Mouse (Mus musculus) hindbrain, embryonic 15.5 days (tissue): Measurements from ENCODE around the gene Trim46. TPM values are rescaled to one million over a fixed set of nuclear protein-coding genes. Genes with fewer than 3 reads are reported as not detected.
"Not testable (repeated sequence)": the region's sequence is repeated elsewhere in the genome, so short reads cannot be mapped to it uniquely, and the experiment has no call there.

Experiments used
- ATAC-seq: fragments of 200-750 bp; cut with Nextera tagmentation; 2 replicates; pipeline ENCODE4 v1.8.0; 2017; ENCODE audit warnings: low read depth, moderate number of reproducible peaks, moderate TSS enrichment; ENCODE audit not compliant: low FRiP score
- H3K27ac ChIP-seq: fragments of 300-500 bp; sonication (generic); replicated peaks from 2 replicates; pipeline ENCODE4 v1.5.1; 2015; ENCODE audit warnings: mild to moderate bottlenecking, inconsistent platforms
- H3K27me3 ChIP-seq: fragments of 300-500 bp; sonication (generic); 2 replicates; pipeline ENCODE4 v1.6.1; 2015; ENCODE audit warnings: control low read depth, inconsistent platforms
- H3K36me3 ChIP-seq: fragments of 300-500 bp; sonication (generic); 2 replicates; pipeline ENCODE4 v1.6.1; 2015; ENCODE audit warnings: control low read depth, inconsistent platforms
- H3K4me1 ChIP-seq: fragments of 300-500 bp; sonication (generic); replicated peaks from 2 replicates; pipeline ENCODE4 v1.6.1; 2015; ENCODE audit warnings: control low read depth, inconsistent platforms
- H3K4me2 ChIP-seq: fragments of 300-500 bp; sonication (generic); 2 replicates; pipeline ENCODE4 v1.6.1; 2015; ENCODE audit warnings: moderate library complexity, mild to moderate bottlenecking, inconsistent platforms
- H3K4me3 ChIP-seq: fragments of 300-500 bp; sonication (generic); 2 replicates; pipeline ENCODE4 v1.5.1; 2015; ENCODE audit warnings: mild to moderate bottlenecking, inconsistent platforms
- H3K9ac ChIP-seq: fragments of 300-500 bp; sonication (generic); 2 replicates; pipeline ENCODE4 v1.6.1; 2015; ENCODE audit warnings: inconsistent platforms
- H3K9me3 ChIP-seq: fragments of 300-500 bp; sonication (generic); 2 replicates; pipeline ENCODE4 v1.6.1; 2016; ENCODE audit warnings: control low read depth, inconsistent platforms
- WGBS: fragments of 180-500 bp; shearing (Covaris S2); methylation state at CpG from one replicate; pipeline ENCODE4 v1.1.7; 2015; 5-methylcytosine and 5-hydroxymethylcytosine counted together
- polyA plus RNA-seq: library from polyadenylated mRNA; unstranded; fragments of >200 nt; fragmentation: Nextera tagmentation; extraction: Ambion mirVana; gene quantifications from 2 replicates; pipeline ENCODE4 v1.2.1, GENCODE M21; 2015

Gene Trim46
- polyA plus RNA-seq, 1 experiment from 2014 or later, result 81.6 TPM

DNA sequence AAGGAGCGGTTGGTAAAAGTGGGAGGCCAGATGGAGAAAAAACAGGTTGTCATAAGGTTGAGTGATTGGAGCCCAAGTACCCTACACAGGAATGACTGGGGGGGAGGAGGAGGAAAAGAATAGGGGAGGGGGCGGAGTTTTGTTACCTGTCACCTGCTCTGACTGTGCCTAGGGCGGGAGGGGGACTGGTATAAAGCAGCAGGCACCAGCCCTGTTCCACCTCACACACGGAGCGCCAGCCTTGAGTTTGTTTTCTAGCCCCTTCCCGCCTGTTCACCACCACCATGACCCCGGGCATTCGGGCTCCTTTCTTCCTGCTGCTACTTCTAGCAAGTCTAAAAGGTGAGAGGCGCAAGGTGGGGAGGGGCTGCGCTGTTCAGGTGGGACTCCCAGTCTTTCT lies 17.3 kb downstream of the Trim46 start, which contains the start of gene Muc1:
Muc1 (plus strand) TSS at position 222 of the 400 bp plus-strand sequence.
- peaks cover 51% of the 10 kb centered on the region for H3K4me1 ChIP-seq
- H3K4me3 ChIP-seq, result peak within 1 kb of the TSS; percentile 41

DNA sequence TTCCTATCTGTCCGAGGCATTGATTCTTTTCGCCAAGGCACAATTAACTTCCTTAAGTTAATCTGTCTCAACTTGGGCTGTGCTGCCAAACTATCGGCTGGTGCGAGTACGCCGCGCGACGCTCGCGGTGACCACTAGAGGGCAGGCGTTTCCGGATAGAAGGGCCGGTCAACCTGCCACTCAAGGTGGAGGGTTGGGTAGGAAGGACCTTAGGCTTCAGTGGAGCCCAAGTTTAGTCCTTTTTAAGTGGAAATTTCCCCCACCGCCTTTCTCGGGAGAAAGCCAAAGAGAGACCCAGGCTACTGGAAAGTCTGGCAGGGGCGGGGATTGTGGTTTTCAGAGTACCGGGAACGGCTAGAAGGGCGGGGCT lies 17.9 kb downstream of the Trim46 start:
- Histone ChIP-seq H3K4me2 (peak overlapping the region; percentile 67), H3K27ac (peak overlapping the region; percentile 84), H3K36me3 (no peaks in the 10 kb centered on the region), H3K9ac (peak overlapping the region; percentile 19; the same call in 1 of the 2 replicates), H3K9me3 (no peaks in the 10 kb centered on the region), H3K4me1 (peaks cover 56% of the 10 kb centered on the region), H3K27me3 (no peaks in the 10 kb centered on the region), H3K4me3 (peak overlapping the region; percentile 41)
- WGBS, result under 1% methylated on average over 20 of the region's 20 CpGs
- peak; percentile 40 for ATAC-seq

More for the DNA sequence above, 17.3 kb downstream of the Trim46 start, which contains the start of gene Muc1:
- Histone ChIP-seq H3K36me3 (peaks cover 5% of the 10 kb centered on the region; the same call in 1 of the 2 replicates), H3K27ac (peak within 1 kb of the TSS; percentile 84), H3K9me3 (no peaks in the 10 kb centered on the region), H3K4me2 (peak within 1 kb of the TSS; percentile 67), H3K9ac (peak within 1 kb of the TSS; percentile 30; the same call in 1 of the 2 replicates), H3K27me3 (no peaks in the 10 kb centered on the region)
- no peak for ATAC-seq
- WGBS, result 39% methylated on average over 10 of the region's 10 CpGs

DNA sequence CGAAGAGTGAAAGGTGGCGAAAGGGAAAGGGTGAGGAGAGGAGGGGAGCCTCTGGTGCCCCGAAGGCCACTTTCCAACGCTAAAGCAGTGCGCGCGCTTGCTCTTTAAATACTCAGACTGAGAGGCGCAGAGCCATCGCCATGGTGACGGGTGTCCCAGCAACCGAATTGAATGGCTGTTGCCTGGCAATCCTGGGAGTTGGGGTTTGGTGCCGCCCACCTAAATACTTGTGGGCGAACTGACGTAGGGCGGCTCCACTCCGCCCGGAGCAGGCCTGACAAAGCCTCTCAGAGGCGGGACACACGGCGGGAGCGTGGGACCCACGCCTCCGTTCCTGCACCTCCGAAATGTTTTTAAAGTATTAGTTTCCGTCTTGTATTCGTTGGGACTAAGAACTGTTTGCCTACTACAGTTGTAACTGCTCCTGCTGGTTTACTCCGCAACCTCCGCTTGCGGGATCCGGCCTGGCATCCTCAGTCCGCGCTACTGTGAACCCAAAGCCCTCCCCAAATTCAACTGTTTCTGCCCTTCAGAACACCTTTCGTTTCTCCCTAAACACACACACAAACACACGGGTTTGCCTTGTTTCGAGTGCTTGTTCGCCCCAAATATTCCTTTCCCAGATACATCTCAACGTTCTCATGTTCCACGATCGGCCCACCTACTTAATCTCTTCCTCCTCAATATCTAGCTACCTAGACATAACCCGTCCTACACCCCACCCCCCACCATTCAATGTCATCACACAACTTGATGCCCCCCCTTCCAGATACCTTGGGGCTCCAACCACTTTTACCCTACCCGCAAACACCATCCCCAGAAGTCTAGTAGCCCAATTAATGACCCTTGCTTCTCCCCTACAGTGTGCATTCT lies 18.6 kb downstream of the Trim46 start:
- Histone ChIP-seq H3K27ac (peak overlapping the region; percentile 84), H3K36me3 (no peaks in the 10 kb centered on the region), H3K27me3 (no peaks in the 10 kb centered on the region), H3K9ac (peak overlapping the region; percentile 46), H3K9me3 (no peaks in the 10 kb centered on the region), H3K4me1 (peaks cover 56% of the 10 kb centered on the region), H3K4me3 (peak overlapping the region; percentile 41), H3K4me2 (peak overlapping the region; percentile 67)
- peak; percentile 80 for ATAC-seq
- 3% methylated on average over 41 of the region's 41 CpGs for WGBS

DNA sequence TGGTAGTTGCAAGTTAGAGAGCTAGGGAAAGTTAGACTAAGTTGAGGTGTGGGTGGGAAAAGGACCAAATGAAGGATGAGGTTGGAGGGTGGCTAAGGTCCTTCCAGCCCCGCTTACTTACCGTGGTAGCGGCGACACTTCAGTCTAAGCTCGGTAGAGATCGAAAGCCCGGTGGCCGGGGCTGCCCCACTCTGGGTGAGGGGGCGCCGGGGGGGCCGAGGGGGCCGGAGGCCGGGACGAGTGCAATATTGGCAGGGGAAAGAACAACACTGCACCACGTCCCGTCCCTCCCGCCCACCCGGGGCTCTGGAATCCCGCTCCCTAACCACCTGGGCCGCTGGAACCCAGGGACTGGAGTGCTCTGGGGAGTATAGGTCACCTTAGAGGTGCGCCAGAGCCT lies 19.2 kb downstream of the Trim46 start, which contains the start of gene Mtx1:
Mtx1 (minus strand) TSS at position 189 of the 400 bp plus-strand sequence.
- peak within 1 kb of the TSS; percentile 46 for H3K9ac ChIP-seq
- no peaks in the 10 kb centered on the region for H3K36me3 ChIP-seq
- ATAC-seq, result no peak
- H3K4me2 ChIP-seq, result peak within 1 kb of the TSS; percentile 67
- H3K4me1 ChIP-seq, result peaks cover 56% of the 10 kb centered on the region
- 2% methylated on average over 21 of the region's 21 CpGs for WGBS
- H3K4me3 ChIP-seq, result peak within 1 kb of the TSS; percentile 41
- H3K27ac ChIP-seq, result peak within 1 kb of the TSS; percentile 84
- no peaks in the 10 kb centered on the region for H3K27me3 ChIP-seq
- no peaks in the 10 kb centered on the region for H3K9me3 ChIP-seq

DNA sequence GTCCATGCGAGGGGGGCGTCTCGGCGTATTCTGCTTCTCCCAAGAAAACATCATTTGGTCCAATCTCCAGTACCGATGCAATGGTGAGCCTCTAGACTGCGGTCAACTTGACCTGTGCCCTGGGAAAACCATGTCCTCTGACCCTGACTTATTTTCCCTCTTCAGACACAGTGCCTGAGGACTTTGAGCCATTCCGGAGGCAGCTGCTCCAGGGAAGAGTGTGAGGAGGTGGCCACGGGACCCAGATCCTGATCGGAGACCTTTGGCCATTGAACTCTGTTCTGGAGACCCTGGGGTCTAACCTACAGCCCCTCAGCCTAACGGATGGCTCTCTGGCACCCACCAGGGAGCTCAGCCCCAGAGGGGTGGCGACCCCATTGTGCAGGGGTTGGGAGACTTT lies 19.7 kb downstream of the Trim46 start:
- Histone ChIP-seq H3K9me3 (no peaks in the 10 kb centered on the region), H3K36me3 (no peaks in the 10 kb centered on the region), H3K9ac (peak overlapping the region; percentile 46), H3K27ac (peak overlapping the region; percentile 84), H3K27me3 (no peaks in the 10 kb centered on the region), H3K4me2 (peak overlapping the region; percentile 67), H3K4me3 (peak overlapping the region; percentile 41), H3K4me1 (peaks cover 56% of the 10 kb centered on the region)
- ATAC-seq, result no peak
- 9% methylated on average over 11 of the region's 11 CpGs for WGBS

DNA sequence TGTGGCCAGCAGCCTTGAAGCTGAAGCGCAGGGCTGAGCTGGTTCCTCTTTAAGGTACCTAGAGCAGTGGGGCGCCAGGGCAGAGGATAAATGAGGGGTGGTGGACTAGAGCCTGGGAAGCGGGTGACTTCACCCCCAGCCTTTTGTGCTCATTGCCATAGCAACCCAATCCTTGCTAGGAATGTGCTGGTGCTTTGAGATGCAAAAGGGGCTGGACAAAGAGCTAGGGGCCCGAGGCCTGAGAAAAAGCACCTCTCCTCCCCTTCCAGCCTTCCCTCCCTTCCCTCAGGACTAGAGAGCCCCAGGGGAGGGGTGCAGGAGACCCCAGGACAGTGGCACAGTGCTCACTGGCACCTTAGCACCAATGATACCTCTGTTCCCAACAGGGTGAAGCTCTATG lies 20.2 kb downstream of the Trim46 start:
- Histone ChIP-seq H3K9me3 (no peaks in the 10 kb centered on the region), H3K27ac (peak overlapping the region; percentile 84), H3K27me3 (no peaks in the 10 kb centered on the region), H3K36me3 (no peaks in the 10 kb centered on the region), H3K4me2 (peak overlapping the region; percentile 67), H3K4me3 (peak overlapping the region; percentile 41), H3K9ac (peak overlapping the region; percentile 46), H3K4me1 (peaks cover 56% of the 10 kb centered on the region)
- 5% methylated on average over 4 of the region's 4 CpGs for WGBS
- ATAC-seq, result peak; percentile 65

DNA sequence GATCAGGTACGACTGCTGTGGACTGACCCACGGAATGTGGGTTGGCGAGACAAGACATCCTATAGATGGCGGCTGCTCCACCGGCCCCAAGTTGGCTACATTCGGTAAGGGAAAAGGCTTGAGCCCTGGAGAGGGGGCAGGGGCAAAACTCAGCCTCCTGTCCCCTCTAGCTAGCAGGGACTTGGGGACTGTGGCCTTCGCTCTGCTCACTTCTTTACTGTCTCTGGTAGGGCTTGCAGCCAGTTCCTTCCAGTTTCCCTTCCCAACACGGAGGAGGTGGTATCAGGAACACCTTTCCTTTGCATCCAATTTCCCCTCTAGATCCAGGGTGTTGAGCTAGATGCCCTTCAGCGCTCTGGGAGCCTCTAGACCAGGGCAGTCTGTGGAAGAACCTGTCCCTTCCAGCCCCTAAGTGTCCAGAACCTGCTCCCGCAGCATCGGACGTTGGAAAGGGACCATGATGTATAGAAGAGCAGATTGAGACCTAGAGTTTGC lies 20.7 kb downstream of the Trim46 start:
- Histone ChIP-seq H3K4me3 (peak overlapping the region; percentile 41), H3K9ac (peak overlapping the region; percentile 31), H3K4me2 (peak overlapping the region; percentile 67), H3K9me3 (no peaks in the 10 kb centered on the region), H3K4me1 (peaks cover 56% of the 10 kb centered on the region), H3K27me3 (no peaks in the 10 kb centered on the region), H3K27ac (peak overlapping the region; percentile 84), H3K36me3 (no peaks in the 10 kb centered on the region)
- 22% methylated on average over 12 of the region's 12 CpGs for WGBS
- ATAC-seq, result no peak

DNA sequence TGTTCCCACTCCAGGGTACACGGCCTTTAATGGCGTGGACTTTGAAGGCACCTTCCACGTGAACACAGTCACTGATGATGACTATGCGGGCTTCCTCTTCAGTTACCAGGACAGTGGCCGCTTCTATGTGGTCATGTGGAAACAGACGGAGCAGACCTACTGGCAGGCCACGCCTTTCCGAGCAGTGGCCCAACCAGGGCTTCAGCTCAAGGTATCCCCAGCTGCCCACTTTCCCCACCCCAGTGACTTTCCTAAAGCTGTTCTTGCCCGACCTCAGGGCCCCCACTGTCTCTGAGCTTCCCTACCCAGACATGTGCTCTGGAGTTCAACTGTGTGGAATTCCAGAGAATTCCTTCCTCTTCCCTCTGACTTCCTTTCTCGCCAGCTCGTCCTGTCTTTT lies 21.3 kb downstream of the Trim46 start:
- Histone ChIP-seq H3K27me3 (no peaks in the 10 kb centered on the region), H3K9ac (peak overlapping the region; percentile 31), H3K36me3 (no peaks in the 10 kb centered on the region), H3K4me2 (peak overlapping the region; percentile 67), H3K4me1 (peaks cover 58% of the 10 kb centered on the region), H3K9me3 (no peaks in the 10 kb centered on the region), H3K27ac (peak overlapping the region; percentile 84), H3K4me3 (peak overlapping the region; percentile 41)
- 28% methylated on average over 11 of the region's 11 CpGs for WGBS
- no peak for ATAC-seq

DNA sequence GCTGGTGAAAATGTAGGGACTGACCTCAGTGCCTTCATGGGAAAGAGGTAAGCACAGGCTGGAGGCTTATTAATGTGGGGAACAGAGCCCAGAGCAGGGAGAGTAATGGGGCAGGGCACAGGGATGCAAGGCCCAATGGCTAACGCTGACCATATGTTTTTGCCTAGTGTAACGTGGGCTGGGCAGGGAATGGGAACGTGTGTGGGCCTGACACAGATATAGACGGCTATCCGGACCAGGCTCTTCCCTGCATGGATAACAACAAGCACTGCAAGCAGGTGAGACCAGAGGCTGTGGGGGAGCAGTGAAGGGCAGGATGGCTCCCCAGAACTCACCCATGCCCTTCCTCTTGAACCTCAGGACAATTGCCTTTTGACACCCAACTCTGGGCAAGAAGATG lies 24.9 kb downstream of the Trim46 start:
- Histone ChIP-seq H3K36me3 (no peaks in the 10 kb centered on the region), H3K9me3 (no peaks in the 10 kb centered on the region), H3K4me2 (no peak overlapping the region), H3K4me3 (no peak overlapping the region), H3K27ac (no peak overlapping the region), H3K9ac (no peak overlapping the region), H3K27me3 (no peaks in the 10 kb centered on the region), H3K4me1 (peaks cover 34% of the 10 kb centered on the region)
- ATAC-seq, result no peak
- WGBS, result 58% methylated on average over 5 of the region's 5 CpGs

DNA sequence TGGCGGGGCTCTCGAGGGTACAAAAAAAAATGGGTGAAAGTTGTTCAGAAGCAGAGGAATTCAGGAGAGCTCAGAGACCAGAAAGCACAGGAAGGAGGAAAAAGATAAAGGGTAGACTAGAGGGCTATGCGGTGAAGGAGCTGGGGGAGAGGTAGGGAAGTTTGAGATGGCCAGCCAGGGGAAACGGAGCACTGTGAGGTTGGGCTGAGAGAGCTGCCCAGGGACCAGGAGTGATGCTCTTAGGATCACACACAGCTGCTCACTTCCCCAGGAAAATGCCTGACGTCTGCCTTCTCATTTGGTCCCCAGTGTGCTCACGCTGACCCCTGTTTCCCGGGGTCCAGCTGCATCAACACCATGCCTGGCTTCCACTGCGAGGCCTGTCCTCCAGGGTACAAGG lies 26.6 kb downstream of the Trim46 start:
- 41% methylated on average over 8 of the region's 8 CpGs for WGBS
- ATAC-seq, result no peak
- Histone ChIP-seq H3K27ac (0 out of 2 replicates have a peak overlapping the region, but pooled peaks have one; percentile 4), H3K4me1 (peaks cover 34% of the 10 kb centered on the region), H3K9ac (no peak overlapping the region), H3K36me3 (no peaks in the 10 kb centered on the region), H3K4me3 (no peak overlapping the region), H3K27me3 (no peaks in the 10 kb centered on the region), H3K4me2 (no peak overlapping the region), H3K9me3 (no peaks in the 10 kb centered on the region)

DNA sequence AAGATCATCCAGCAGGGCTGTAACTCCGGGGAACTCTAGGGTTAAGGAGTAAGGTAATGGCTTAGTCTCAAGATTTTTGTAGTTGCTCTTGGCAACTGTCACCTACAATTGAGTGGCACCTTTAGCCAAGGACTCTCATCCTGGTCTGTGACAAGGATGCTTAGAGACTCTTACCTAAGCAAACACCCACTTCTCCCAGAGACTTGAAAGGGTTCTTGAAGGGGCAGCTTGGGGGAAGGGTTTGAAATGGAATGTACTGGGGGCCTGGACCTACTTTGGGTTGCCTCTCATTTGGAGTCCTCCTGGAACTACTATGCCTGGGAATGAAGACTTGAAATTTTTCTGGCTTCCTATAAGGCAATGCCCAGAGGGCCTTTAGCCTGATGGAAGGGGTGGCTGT lies 27.8 kb downstream of the Trim46 start:
- H3K27ac ChIP-seq, result no peak overlapping the region
- no peaks in the 10 kb centered on the region for H3K9me3 ChIP-seq
- no peaks in the 10 kb centered on the region for H3K36me3 ChIP-seq
- H3K27me3 ChIP-seq, result no peaks in the 10 kb centered on the region
- no peak overlapping the region for H3K4me3 ChIP-seq
- no peak for ATAC-seq
- no peak overlapping the region for H3K9ac ChIP-seq
- 83% methylated on average over 1 of the region's 1 CpGs for WGBS
- no peak overlapping the region for H3K4me2 ChIP-seq
- H3K4me1 ChIP-seq, result peaks cover 27% of the 10 kb centered on the region

DNA sequence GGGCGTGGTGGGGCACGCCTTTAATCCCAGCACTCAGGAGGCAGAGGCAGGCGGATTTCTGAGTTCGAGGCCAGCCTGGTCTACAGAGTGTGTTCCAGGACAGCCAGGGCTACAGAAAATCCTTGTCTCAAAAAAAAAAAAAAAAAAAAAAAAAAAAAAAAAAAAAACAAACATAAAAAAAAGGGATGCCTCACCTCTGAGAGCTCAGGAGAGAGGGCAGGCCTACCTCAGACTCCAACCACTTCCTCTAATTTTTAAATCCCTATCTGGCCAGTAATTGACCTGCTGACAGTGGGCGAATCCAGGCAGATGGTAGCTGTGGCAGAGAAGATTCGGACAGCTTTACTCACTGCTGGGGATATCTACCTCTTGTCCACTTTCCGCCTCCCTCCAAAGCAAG lies 29.7 kb downstream of the Trim46 start:
- H3K4me1 ChIP-seq, result peaks cover 45% of the 10 kb centered on the region
- not testable (repeated sequence) for ATAC-seq, H3K9me3 ChIP-seq, H3K36me3 ChIP-seq, H3K4me3 ChIP-seq, H3K9ac ChIP-seq, H3K27me3 ChIP-seq
- 0 out of 2 replicates have a peak overlapping the region, but pooled peaks have one; percentile 25 for H3K27ac ChIP-seq
- H3K4me2 ChIP-seq, result peak overlapping the region; percentile 88
- WGBS, result 67% methylated on average over 7 of the region's 7 CpGs
